Mouse (Mus musculus) cortical plate, adult 2 months (tissue): ENCODE data around the gene Cpne5.

ENCODE experiments used
- CTCF ChIP-seq: fragments of 200-500 bp; IDR thresholded peaks from 2 replicates; pipeline ENCODE4 v1.5.1; 2011; ENCODE audit warnings: mild to moderate bottlenecking, control low read depth, low read length; ENCODE audit not compliant: insufficient read depth; ENCODE audit errors: extremely low read depth
- POLR2A ChIP-seq: fragments of 200-500 bp; IDR thresholded peaks from 2 replicates; pipeline ENCODE4 v1.6.1; 2011; ENCODE audit warnings: mild to moderate bottlenecking, low read length, control low read depth; ENCODE audit not compliant: insufficient read depth; ENCODE audit errors: extremely low read depth

DNA sequence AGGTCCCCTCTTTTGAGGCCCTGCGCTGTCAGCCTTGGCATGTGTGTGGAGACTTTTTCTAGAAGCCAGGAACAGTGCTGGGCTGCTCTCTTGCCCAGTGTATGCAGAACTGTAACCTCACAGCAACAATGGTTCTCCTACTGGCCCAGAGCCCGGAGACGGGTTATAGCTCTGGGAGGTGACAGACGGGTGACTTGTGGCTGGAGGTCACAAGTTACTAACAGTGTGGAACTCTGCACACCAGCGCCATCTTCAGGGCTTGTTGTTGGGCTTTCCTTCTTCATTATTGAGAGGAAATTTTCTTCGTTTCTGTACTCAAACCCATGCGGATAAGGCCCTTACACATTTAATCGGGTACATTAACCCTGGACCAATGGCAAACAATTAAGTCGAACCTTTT lies 11.5 kb upstream of the Cpne5 start:
- TF ChIP-seq POLR2A (no peak), CTCF (peak; percentile 30; the same call in 1 of the 2 replicates)
